Comparison of ENCODE assay signal across 8 mouse cellular contexts in the genomic region with DNA sequence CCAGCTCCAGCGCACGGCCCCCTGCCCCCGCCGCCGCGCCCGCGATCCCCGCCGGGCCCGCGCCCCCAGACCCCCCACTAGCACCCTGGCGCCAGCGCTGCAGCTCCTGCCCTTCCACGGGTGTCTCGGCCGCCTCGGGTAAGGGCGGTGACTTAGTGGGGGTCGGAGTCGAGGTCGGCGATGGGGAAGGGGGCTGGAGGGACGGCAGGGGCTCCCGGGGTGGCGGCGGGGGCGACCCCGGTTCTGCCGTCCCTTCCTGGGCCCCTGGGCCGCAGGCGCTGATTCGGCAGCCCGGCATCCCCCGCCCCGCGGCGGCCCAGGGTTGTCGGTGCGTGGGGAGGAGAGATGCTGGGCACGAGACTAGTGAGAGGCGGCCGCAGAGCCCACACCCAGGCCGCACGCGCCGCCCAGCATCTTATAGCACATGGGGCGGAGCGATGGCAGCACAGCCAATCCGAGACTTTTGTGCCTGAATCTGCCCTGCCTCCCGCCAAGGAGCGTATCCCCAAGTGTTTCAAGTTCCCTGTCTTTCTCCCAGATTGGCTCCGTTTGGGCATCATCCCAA. TPM values are rescaled to one million over a fixed set of nuclear protein-coding genes. Genes with fewer than 3 reads are reported as not detected.
DNase-seq lines count a peak whose midpoint lies in the region; ATAC-seq and TF ChIP-seq lines count a peak whose summit lies in the region.

Gene Trnp1, minus strand, starts transcription at position 391 of the 565 bp plus-strand sequence.

- H3K4me3 ChIP-seq in E14TG2a.4 (replicated peaks; ENCODE audit: low read length) = peak within 1 kb of the TSS; percentile 88
- H3K4me3 ChIP-seq in forebrain, embryonic 13.5 days = peak within 1 kb of the TSS; percentile 54
- peak within 1 kb of the TSS; percentile 44 for H3K4me3 ChIP-seq in liver, embryonic 16.5 days (ENCODE audit: low read depth, low read length)
- peak within 1 kb of the TSS; percentile 63 for H3K4me3 ChIP-seq in neural tube, embryonic 11.5 days (ENCODE audit: low read depth, low read length)

- peaks cover 49% of the 10 kb centered on the region for H3K4me1 ChIP-seq in E14TG2a.4 (replicated peaks; ENCODE audit: low read depth, low read length)
- H3K4me1 ChIP-seq in forebrain, embryonic 13.5 days = peaks cover 28% of the 10 kb centered on the region
- H3K4me1 ChIP-seq in liver, embryonic 16.5 days (ENCODE audit: control insufficient read depth, low read depth, low read length) = peaks cover 10% of the 10 kb centered on the region
- H3K4me1 ChIP-seq in neural tube, embryonic 11.5 days (ENCODE audit: control insufficient read depth, insufficient read depth, low read length) = peaks cover 6% of the 10 kb centered on the region; the same call in 1 of the 2 replicates

- no peak for TF ChIP-seq CTCF in E14TG2a.4 (conservative IDR thresholded peaks at IDR 0.05; ENCODE audit: low read length)

- H3K36me3 ChIP-seq in E14TG2a.4 (ENCODE audit: insufficient read depth, low read length) = no peaks in the 10 kb centered on the region
- no peaks in the 10 kb centered on the region for H3K36me3 ChIP-seq in forebrain, embryonic 13.5 days (ENCODE audit: poor library complexity, severe bottlenecking)
- no peaks in the 10 kb centered on the region for H3K36me3 ChIP-seq in liver, embryonic 16.5 days (ENCODE audit: control insufficient read depth, insufficient read depth)
- no peaks in the 10 kb centered on the region for H3K36me3 ChIP-seq in neural tube, embryonic 11.5 days (ENCODE audit: control insufficient read depth, insufficient read depth, low read length)

- peak within 1 kb of the TSS; percentile 72 for H3K9ac ChIP-seq in forebrain, embryonic 13.5 days
- H3K9ac ChIP-seq in liver, embryonic 16.5 days (ENCODE audit: low read depth, low read length) = no peak within 1 kb of the TSS
- peak within 1 kb of the TSS; percentile 58 for H3K9ac ChIP-seq in neural tube, embryonic 11.5 days (ENCODE audit: low read length)

- intact Hi-C loops in heart, postnatal 25 days (cut with DNase I) = no loop called here

- peak; percentile 38 for DNase-seq in c-Kit-positive CD71-positive TER-119-positive erythroid progenitor cells, embryonic 14.5 days (ENCODE audit: low spot score)
- peak; percentile 50 for DNase-seq in heart, postnatal 25 days (ENCODE audit: low spot score)
- peak; percentile 85 to 88 for DNase-seq in layer of hippocampus, adult 18-20 months (ENCODE audit: low spot score in 2 of 2)
- DNase-seq in neural tube, embryonic 11.5 days (ENCODE audit: low spot score) = peak; percentile 85
- DNase-seq in thymus, postnatal 0 days (ENCODE audit: low spot score) = peak; percentile 51

- no peaks in the 10 kb centered on the region for H3K9me3 ChIP-seq in E14TG2a.4 (ENCODE audit: low read length)
- H3K9me3 ChIP-seq in forebrain, embryonic 13.5 days (replicated peaks) = no peaks in the 10 kb centered on the region
- H3K9me3 ChIP-seq in liver, embryonic 16.5 days (replicated peaks; ENCODE audit: control insufficient read depth, low read length) = no peaks in the 10 kb centered on the region
- no peaks in the 10 kb centered on the region for H3K9me3 ChIP-seq in neural tube, embryonic 11.5 days (ENCODE audit: control insufficient read depth, low read length)

- H3K4me2 ChIP-seq in forebrain, embryonic 13.5 days = peak within 1 kb of the TSS; percentile 98
- peak within 1 kb of the TSS; percentile 61 for H3K4me2 ChIP-seq in liver, embryonic 16.5 days (ENCODE audit: low read depth, low read length)
- peak within 1 kb of the TSS; percentile 100 for H3K4me2 ChIP-seq in neural tube, embryonic 11.5 days (ENCODE audit: low read depth)

- peak; percentile 93 for ATAC-seq in forebrain, embryonic 13.5 days
- peak; percentile 51; the same call in 1 of the 2 replicates for ATAC-seq in liver, embryonic 16.5 days (ENCODE audit: low read depth)
- peak; percentile 76; the same call in 1 of the 2 replicates for ATAC-seq in neural tube, embryonic 11.5 days (ENCODE audit: insufficient read depth, low FRiP score, low TSS enrichment)

- H3K27ac ChIP-seq in forebrain, embryonic 13.5 days = no peak within 1 kb of the TSS
- H3K27ac ChIP-seq in liver, embryonic 16.5 days (ENCODE audit: low read length) = no peak within 1 kb of the TSS
- H3K27ac ChIP-seq in neural tube, embryonic 11.5 days (ENCODE audit: low read depth, low read length) = no peak within 1 kb of the TSS

- H3K27me3 ChIP-seq in E14TG2a.4 (ENCODE audit: insufficient read depth, low read length) = peaks cover 62% of the 10 kb centered on the region
- peaks cover 95% of the 10 kb centered on the region for H3K27me3 ChIP-seq in forebrain, embryonic 13.5 days
- H3K27me3 ChIP-seq in liver, embryonic 16.5 days (ENCODE audit: control insufficient read depth, insufficient read depth, low read depth, low read length) = peaks cover 87% of the 10 kb centered on the region
- peaks cover 61% of the 10 kb centered on the region for H3K27me3 ChIP-seq in neural tube, embryonic 11.5 days (ENCODE audit: control insufficient read depth, insufficient read depth, low read length)

- WGBS in forebrain, embryonic 13.5 days = 1% methylated on average over 46 of the region's 53 CpGs
- WGBS in liver, embryonic 16.5 days (ENCODE audit: insufficient replicate concordance) = 0% methylated on average over 45 of the region's 53 CpGs
- WGBS in neural tube, embryonic 11.5 days = 1% methylated on average over 40 of the region's 53 CpGs

RNA-seq across cellular contexts. Expression of gene Trnp1, which starts in this region (rescaled TPM):
- polyA plus RNA-seq in forebrain, embryonic 13.5 days (2015; fragmentation: Nextera tagmentation; extraction: Ambion mirVana) = 1.5 and 2.9 TPM in 2 replicates
- 1 to 10 TPM; 2.2 to 4.3 TPM for total RNA-seq in heart, postnatal 25 days (2021)
- total RNA-seq in layer of hippocampus, adult 18-20 months (2021) = 100 to 1,000 TPM; 178 to 179 TPM
- not detected in 2 replicates for polyA plus RNA-seq in liver, embryonic 16.5 days (2015; fragmentation: Nextera tagmentation; extraction: Ambion mirVana)
- 2.0 and 2.7 TPM in 2 replicates for polyA plus RNA-seq in neural tube, embryonic 11.5 days (2014; fragmentation: Nextera tagmentation; extraction: Ambion mirVana)
- polyA plus RNA-seq in thymus, postnatal 0 days (2015; fragmentation: Nextera tagmentation; extraction: Ambion mirVana) = 1.2 and 1.4 TPM in 2 replicates

Comparison
In these comparisons a context has a peak if more than half of its experiments do, and no peak if none do; other contexts are left out.
1. RNA of gene Trnp1 (total RNA-seq): 178 to 179 TPM in layer of hippocampus, adult 18-20 months; 2.2 to 4.3 TPM in heart, postnatal 25 days; every median in the first group is over 10 times any median in the second.
2. Peak in ATAC-seq, H3K4me3 ChIP-seq and H3K4me2 ChIP-seq in liver, embryonic 16.5 days; RNA of the gene not detected or under 1 TPM.
3. Peak in every context shown above with its lines, with median percentiles within 50 percentile points of each other: H3K4me3 ChIP-seq, DNase-seq, ATAC-seq and H3K4me2 ChIP-seq.